Mouse (Mus musculus) lung, embryonic 14.5 days (tissue): ENCODE measurements around the gene Ly6g6e. TPM values are rescaled to one million over a fixed set of nuclear protein-coding genes. Genes with fewer than 3 reads are reported as not detected.

Experiments used
- ATAC-seq: fragments of 200-750 bp; cut with Nextera tagmentation; 2 replicates; pipeline ENCODE4 v1.8.0; 2017; ENCODE audit warnings: mild to moderate bottlenecking, moderate TSS enrichment, moderate library complexity; ENCODE audit not compliant: insufficient read depth
- DNase-seq: peaks from one replicate; pipeline ENCODE4 v3.0.0-alpha.2; 2015
- H3K27ac ChIP-seq: fragments of 300-500 bp; sonication (generic); 2 replicates; pipeline ENCODE4 v1.5.1; 2014; ENCODE audit warnings: low read depth, mild to moderate bottlenecking, moderate library complexity
- H3K27me3 ChIP-seq: fragments of 300-500 bp; sonication (generic); 2 replicates; pipeline ENCODE4 v1.6.1; 2014; ENCODE audit warnings: low read length, control low read depth; ENCODE audit not compliant: insufficient read depth
- H3K36me3 ChIP-seq: fragments of 300-500 bp; sonication (generic); 2 replicates; pipeline ENCODE4 v1.6.1; 2014; ENCODE audit warnings: control low read depth; ENCODE audit not compliant: insufficient read depth
- H3K4me1 ChIP-seq: fragments of 300-500 bp; sonication (generic); 2 replicates; pipeline ENCODE4 v1.6.1; 2014; ENCODE audit warnings: antibody characterized with exemption, control low read depth; ENCODE audit not compliant: insufficient read depth
- H3K4me2 ChIP-seq: fragments of 300-500 bp; sonication (generic); 2 replicates; pipeline ENCODE4 v1.6.1; 2014; ENCODE audit warnings: mild to moderate bottlenecking
- H3K4me3 ChIP-seq: fragments of 300-500 bp; sonication (generic); 2 replicates; pipeline ENCODE4 v1.5.1; 2014; ENCODE audit warnings: low read depth, low read length
- H3K9ac ChIP-seq: fragments of 300-500 bp; sonication (generic); 2 replicates; pipeline ENCODE4 v1.6.1; 2014
- H3K9me3 ChIP-seq: fragments of 300-500 bp; sonication (generic); 2 replicates; pipeline ENCODE4 v1.6.1; 2016; ENCODE audit warnings: low read depth, low read length, control low read depth
- CTCF ChIP-seq: IDR thresholded peaks from 2 replicates; pipeline ENCODE4 v1.5.1; 2016; ENCODE audit warnings: antibody characterized with exemption, low read depth
- WGBS: fragments of 180-500 bp; shearing (Covaris S2); extraction: QIAGEN DNeasy Blood & Tissue Kit; methylation state at CpG from one replicate; pipeline ENCODE4 v1.1.7; 2014; 5-methylcytosine and 5-hydroxymethylcytosine counted together
- polyA plus RNA-seq: library from polyadenylated mRNA; unstranded; fragments of >200 nt; fragmentation: Nextera tagmentation; extraction: Ambion mirVana; gene quantifications from 2 replicates; pipeline ENCODE4 v1.2.1, GENCODE M21; 2014

The Ly6g6e gene
- polyA plus RNA-seq, 1 experiment from 2014 or later = 0.43 TPM

- Histone ChIP-seq H3K4me3 (peak overlapping the region; percentile 21), H3K27ac (peak overlapping the region; percentile 69; the same call in 1 of the 2 replicates), H3K9me3 (no peaks in the 10 kb centered on the region), H3K27me3 (no peaks in the 10 kb centered on the region), H3K36me3 (no peaks in the 10 kb centered on the region), H3K4me2 (peak overlapping the region; percentile 54), H3K4me1 (0 out of 2 replicates have a peak, but pooled peaks cover 4% of the 10 kb centered on the region), H3K9ac (peak overlapping the region; percentile 44)
- no peak for DNase-seq
- 33% methylated on average over 2 of the region's 2 CpGs for WGBS
- ATAC-seq = no peak
- TF ChIP-seq CTCF = no peak
Observed at GRCm38 (mm10) chr17:35077285-35077684, 583 bp downstream of the Ly6g6e start.

- 10% methylated on average over 14 of the region's 14 CpGs for WGBS
- DNase-seq (peak; percentile 60), ATAC-seq (peak; percentile 75)
- Histone ChIP-seq H3K36me3 (no peaks in the 10 kb centered on the region), H3K27me3 (no peaks in the 10 kb centered on the region), H3K4me3 (peak within 1 kb of the TSS; percentile 21), H3K4me2 (peak within 1 kb of the TSS; percentile 54), H3K9me3 (no peaks in the 10 kb centered on the region), H3K9ac (peak within 1 kb of the TSS; percentile 44), H3K27ac (peak within 1 kb of the TSS; percentile 69; the same call in 1 of the 2 replicates), H3K4me1 (0 out of 2 replicates have a peak, but pooled peaks cover 4% of the 10 kb centered on the region)
- peak; percentile 65 for TF ChIP-seq CTCF
Observed at GRCm38 (mm10) chr17:35077786-35078233, 1.1 kb downstream of the Ly6g6e start, which contains the start of gene Ly6g6d. Gene Ly6g6d, minus strand, starts transcription at chr17:35078065.

GRCm38 (mm10) chr17:35079778-35080177 is 3.1 kb downstream of the Ly6g6e start:
- H3K9ac ChIP-seq = peak overlapping the region; percentile 15; the same call in 1 of the 2 replicates
- no peak overlapping the region for H3K27ac ChIP-seq
- no peaks in the 10 kb centered on the region for H3K9me3 ChIP-seq
- 40% methylated on average over 9 of the region's 9 CpGs for WGBS
- no peaks in the 10 kb centered on the region for H3K36me3 ChIP-seq
- H3K4me3 ChIP-seq = no peak overlapping the region
- H3K4me2 ChIP-seq = no peak overlapping the region
- no peaks in the 10 kb centered on the region for H3K27me3 ChIP-seq
- TF ChIP-seq CTCF = no peak
- 0 out of 2 replicates have a peak, but pooled peaks cover 4% of the 10 kb centered on the region for H3K4me1 ChIP-seq
- ATAC-seq = no peak
- DNase-seq = no peak

GRCm38 (mm10) chr17:35080248-35080647 is 3.5 kb downstream of the Ly6g6e start:
- no peak for TF ChIP-seq CTCF
- WGBS = 46% methylated on average over 6 of the region's 6 CpGs
- H3K9me3 ChIP-seq = no peaks in the 10 kb centered on the region
- H3K4me2 ChIP-seq = no peak overlapping the region
- H3K27ac ChIP-seq = no peak overlapping the region
- peak overlapping the region; percentile 15; the same call in 1 of the 2 replicates for H3K9ac ChIP-seq
- no peaks in the 10 kb centered on the region for H3K27me3 ChIP-seq
- DNase-seq (no peak), ATAC-seq (no peak)
- 0 out of 2 replicates have a peak, but pooled peaks cover 4% of the 10 kb centered on the region for H3K4me1 ChIP-seq
- no peaks in the 10 kb centered on the region for H3K36me3 ChIP-seq
- no peak overlapping the region for H3K4me3 ChIP-seq

GRCm38 (mm10) chr17:35080710-35081109 is 4.0 kb downstream of the Ly6g6e start:
- WGBS = 84% methylated on average over 4 of the region's 4 CpGs
- H3K27ac ChIP-seq = no peak overlapping the region
- H3K27me3 ChIP-seq = no peaks in the 10 kb centered on the region
- DNase-seq (no peak), ATAC-seq (no peak)
- H3K9ac ChIP-seq = no peak overlapping the region
- H3K4me3 ChIP-seq = no peak overlapping the region
- 0 out of 2 replicates have a peak, but pooled peaks cover 4% of the 10 kb centered on the region for H3K4me1 ChIP-seq
- H3K9me3 ChIP-seq = no peaks in the 10 kb centered on the region
- H3K4me2 ChIP-seq = no peak overlapping the region
- H3K36me3 ChIP-seq = no peaks in the 10 kb centered on the region
- no peak for TF ChIP-seq CTCF

- Histone ChIP-seq H3K36me3 (no peaks in the 10 kb centered on the region), H3K9me3 (no peaks in the 10 kb centered on the region), H3K4me3 (no peak overlapping the region), H3K4me1 (no peaks in the 10 kb centered on the region), H3K27me3 (no peaks in the 10 kb centered on the region), H3K4me2 (no peak overlapping the region), H3K27ac (no peak overlapping the region), H3K9ac (no peak overlapping the region)
- ATAC-seq (no peak), DNase-seq (no peak)
- 79% methylated on average over 16 of the region's 16 CpGs for WGBS
- no peak for TF ChIP-seq CTCF
Observed at GRCm38 (mm10) chr17:35082841-35083576, 6.3 kb downstream of the Ly6g6e start.

- 64% methylated on average over 3 of the region's 3 CpGs for WGBS
- Histone ChIP-seq H3K27ac (no peak overlapping the region), H3K9ac (no peak overlapping the region), H3K4me1 (no peaks in the 10 kb centered on the region), H3K36me3 (no peaks in the 10 kb centered on the region), H3K4me2 (no peak overlapping the region), H3K9me3 (no peaks in the 10 kb centered on the region), H3K27me3 (no peaks in the 10 kb centered on the region), H3K4me3 (no peak overlapping the region)
- DNase-seq = no peak
- no peak for TF ChIP-seq CTCF
- no peak for ATAC-seq
Observed at GRCm38 (mm10) chr17:35083929-35084497, 7.3 kb downstream of the Ly6g6e start.
